Mouse (Mus musculus): ENCODE data around the gene Cage1. TPM values are rescaled to one million over a fixed set of nuclear protein-coding genes. Genes with fewer than 3 reads are reported as not detected.
A peak's percentile ranks its signal among the peaks of the same experiment; 100 is the strongest.

Cage1 gene
- polyA plus RNA-seq, 1 experiment from 2014 or later: 1.5 TPM

DNA sequence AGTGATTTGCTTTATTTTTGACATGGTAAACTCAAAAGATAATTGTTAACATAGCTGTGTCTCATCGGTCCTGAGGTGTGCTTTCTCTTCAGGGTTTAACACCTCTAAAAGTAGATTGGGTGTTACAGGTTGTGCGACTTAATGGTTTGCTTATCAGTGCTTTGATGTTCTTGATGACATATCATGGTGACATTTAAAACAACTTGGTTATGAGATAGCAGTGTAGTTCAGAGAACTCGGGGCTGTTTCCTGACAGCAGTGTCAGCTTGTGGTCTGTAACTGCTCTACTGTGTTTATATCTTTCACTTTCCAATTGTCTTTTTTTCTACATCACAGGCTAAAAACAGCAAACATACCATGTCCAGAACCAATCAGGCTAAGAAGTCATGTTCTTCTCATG lies 13.0 kb upstream of the Cage1 start:
- TF ChIP-seq EP300 (IDR thresholded peaks at IDR 0.05) (no peak), CTCF (IDR thresholded peaks at IDR 0.05) (no peak)
- Histone ChIP-seq H3K9me3 (ENCODE audit: low read length) (no peaks in the 10 kb centered on the region), H3K4me3 (ENCODE audit: low read depth, low read length) (no peak overlapping the region), H3K27ac (ENCODE audit: low read length) (no peak overlapping the region), H3K36me3 (ENCODE audit: insufficient read depth, low read length) (peaks cover 39% of the 10 kb centered on the region), H3K4me2 (replicated peaks; ENCODE audit: low read depth, low read length) (no peak overlapping the region), H3K9ac (replicated peaks; ENCODE audit: low read depth) (no peak overlapping the region), H3K4me1 (ENCODE audit: insufficient read depth, low read depth, low read length) (no peaks in the 10 kb centered on the region), H3K27me3 (replicated peaks; ENCODE audit: insufficient read depth, low read length) (no peaks in the 10 kb centered on the region)
- 68% methylated on average over 3 of the region's 3 CpGs for WGBS
- DNase-seq (ENCODE audit: low spot score) (no peak), ATAC-seq (no peak)

DNA sequence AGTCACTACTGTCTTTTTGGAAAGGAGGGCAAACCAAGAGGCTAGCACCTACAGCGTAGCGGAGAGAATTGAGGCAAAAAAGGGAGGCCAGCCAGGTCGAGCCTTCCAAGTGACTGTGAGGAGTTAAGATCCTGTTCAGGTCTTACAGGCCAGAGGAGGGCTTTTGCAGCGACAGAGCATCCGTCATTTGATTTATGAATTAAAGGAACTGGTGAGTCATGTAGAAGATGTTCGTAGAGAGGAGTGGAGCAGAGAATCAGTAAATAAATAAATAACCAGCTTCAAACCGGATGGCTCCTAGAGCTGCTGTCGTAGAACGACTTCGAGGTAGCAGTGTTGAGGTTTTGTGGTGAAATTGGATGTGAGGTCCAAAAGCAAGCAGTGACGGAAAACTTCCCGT lies 942 bp upstream of the Cage1 start:
- ATAC-seq (no peak), DNase-seq (ENCODE audit: low spot score) (peak; percentile 51)
- 22% methylated on average over 12 of the region's 12 CpGs for WGBS
- H3K4me2 ChIP-seq (replicated peaks; ENCODE audit: low read depth, low read length): peak overlapping the region; percentile 59
- TF ChIP-seq CTCF (IDR thresholded peaks at IDR 0.05) (no peak), EP300 (IDR thresholded peaks at IDR 0.05) (no peak)
- H3K4me1 ChIP-seq (ENCODE audit: insufficient read depth, low read depth, low read length): peaks cover 7% of the 10 kb centered on the region
- H3K27ac ChIP-seq (ENCODE audit: low read length): peak overlapping the region; percentile 81; the same call in 1 of the 2 replicates
- no peaks in the 10 kb centered on the region for H3K27me3 ChIP-seq (replicated peaks; ENCODE audit: insufficient read depth, low read length)
- peak overlapping the region; percentile 93 for H3K9ac ChIP-seq (replicated peaks; ENCODE audit: low read depth)
- no peaks in the 10 kb centered on the region for H3K9me3 ChIP-seq (ENCODE audit: low read length)
- H3K36me3 ChIP-seq (ENCODE audit: insufficient read depth, low read length): peaks cover 11% of the 10 kb centered on the region; the same call in 1 of the 2 replicates
- peak overlapping the region; percentile 78 for H3K4me3 ChIP-seq (ENCODE audit: low read depth, low read length)

DNA sequence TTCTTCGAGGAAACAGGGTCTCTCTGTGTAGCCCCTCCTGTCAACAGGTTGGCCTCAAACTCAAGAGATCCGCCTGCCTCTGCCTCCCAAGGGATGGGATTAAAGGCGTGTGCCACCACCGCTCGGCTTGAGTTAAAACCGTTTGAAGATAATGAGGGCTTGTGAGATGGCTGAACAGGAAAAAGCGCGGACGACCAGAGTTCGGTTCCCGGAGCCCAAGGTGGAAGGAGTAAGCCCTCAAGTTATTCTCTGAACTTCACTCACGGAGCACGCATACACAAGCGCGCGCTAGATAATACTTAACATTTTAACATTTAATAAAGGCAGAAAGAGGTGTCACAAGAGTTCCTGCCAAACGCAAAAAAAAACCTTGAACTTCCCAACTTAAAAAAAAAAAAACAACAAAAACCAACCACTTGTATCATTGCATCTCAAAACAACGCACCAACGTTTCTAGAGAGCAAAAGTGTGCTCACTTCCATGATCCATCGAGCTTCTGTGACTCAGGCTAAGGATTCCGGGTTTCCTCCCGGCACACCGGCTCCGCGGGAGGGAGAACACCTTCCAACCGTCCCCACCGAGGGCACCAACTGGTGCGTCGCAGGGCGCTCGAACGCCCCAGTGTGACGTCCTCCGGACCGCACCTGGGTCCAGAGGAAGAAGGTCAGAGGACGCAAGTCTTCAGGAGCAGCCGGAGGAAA lies 376 bp downstream of the Cage1 start, which contains the start of gene Riok1:
Riok1 (plus strand) TSS at position 653 of the 701 bp plus-strand sequence.
- H3K27ac ChIP-seq (ENCODE audit: low read length): peak within 1 kb of the TSS; percentile 81
- no peaks in the 10 kb centered on the region for H3K36me3 ChIP-seq (ENCODE audit: insufficient read depth, low read length)
- peak within 1 kb of the TSS; percentile 59 for H3K4me2 ChIP-seq (replicated peaks; ENCODE audit: low read depth, low read length)
- DNase-seq (ENCODE audit: low spot score) (no peak), ATAC-seq (peak; percentile 66)
- H3K4me3 ChIP-seq (ENCODE audit: low read depth, low read length): peak within 1 kb of the TSS; percentile 78
- H3K9me3 ChIP-seq (ENCODE audit: low read length): no peaks in the 10 kb centered on the region
- no peak for TF ChIP-seq CTCF (IDR thresholded peaks at IDR 0.05)
- no peaks in the 10 kb centered on the region for H3K27me3 ChIP-seq (replicated peaks; ENCODE audit: insufficient read depth, low read length)
- peaks cover 7% of the 10 kb centered on the region for H3K4me1 ChIP-seq (ENCODE audit: insufficient read depth, low read depth, low read length)
- 12% methylated on average over 37 of the region's 37 CpGs for WGBS
- peak within 1 kb of the TSS; percentile 93 for H3K9ac ChIP-seq (replicated peaks; ENCODE audit: low read depth)

DNA sequence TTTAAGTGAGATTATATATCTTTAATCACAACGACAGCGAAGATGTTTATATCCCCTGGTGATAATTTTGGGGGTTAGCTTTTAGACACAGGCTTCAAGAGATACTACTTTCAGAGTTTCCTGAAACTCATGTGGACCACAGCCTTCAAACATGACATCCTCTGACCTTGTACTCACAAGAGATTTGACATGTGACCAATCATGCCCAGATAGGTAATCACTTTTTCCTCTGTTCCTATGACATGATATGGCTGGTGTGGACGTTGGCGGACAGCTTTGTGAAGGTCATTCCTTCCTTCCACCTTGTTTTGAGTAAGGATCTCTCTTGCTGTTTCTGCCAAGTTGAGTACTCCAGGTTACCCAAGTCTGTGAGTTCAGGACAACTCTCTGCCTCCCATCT lies 8.5 kb downstream of the Cage1 start:
- Histone ChIP-seq H3K4me1 (ENCODE audit: insufficient read depth, low read depth, low read length) (no peaks in the 10 kb centered on the region), H3K36me3 (ENCODE audit: insufficient read depth, low read length) (no peaks in the 10 kb centered on the region), H3K4me3 (ENCODE audit: low read depth, low read length) (no peak overlapping the region), H3K27me3 (replicated peaks; ENCODE audit: insufficient read depth, low read length) (no peaks in the 10 kb centered on the region), H3K4me2 (replicated peaks; ENCODE audit: low read depth, low read length) (no peak overlapping the region), H3K9me3 (ENCODE audit: low read length) (no peaks in the 10 kb centered on the region), H3K9ac (replicated peaks; ENCODE audit: low read depth) (no peak overlapping the region), H3K27ac (ENCODE audit: low read length) (no peak overlapping the region)
- DNase-seq (ENCODE audit: low spot score) (no peak), ATAC-seq (no peak)
- 68% methylated on average over 4 of the region's 4 CpGs for WGBS
- TF ChIP-seq CTCF (IDR thresholded peaks at IDR 0.05) (no peak), EP300 (IDR thresholded peaks at IDR 0.05) (no peak)

DNA sequence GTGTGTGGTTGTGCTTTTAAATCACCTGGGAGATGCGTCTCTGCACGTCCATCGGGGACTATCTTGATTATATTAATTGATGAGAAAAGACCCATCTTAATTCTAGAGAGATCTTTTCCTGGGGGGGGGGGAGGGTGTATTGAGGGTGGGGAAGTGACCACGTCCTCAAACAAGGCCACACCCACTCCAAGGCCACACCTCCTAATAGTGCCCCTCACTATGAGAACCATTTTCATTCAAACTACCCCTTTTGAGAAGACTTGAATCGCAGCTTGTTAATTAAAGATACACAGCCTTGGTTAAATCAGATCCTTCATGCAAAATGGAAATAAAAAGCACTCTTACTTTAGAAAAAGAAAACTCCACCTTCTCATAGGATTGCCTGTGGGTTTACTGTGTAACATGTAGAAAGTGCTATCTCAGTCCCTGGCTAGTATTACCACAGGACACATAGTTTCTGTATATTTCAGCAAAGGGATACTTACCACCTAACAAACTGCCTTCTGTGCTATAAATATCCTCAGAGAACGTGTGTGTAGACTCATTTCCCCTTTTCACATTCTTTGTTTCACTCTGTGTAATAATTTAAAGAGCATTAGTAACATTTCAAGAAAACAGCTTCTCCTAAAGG lies 9.1 kb downstream of the Cage1 start:
- TF ChIP-seq EP300 (IDR thresholded peaks at IDR 0.05) (no peak), CTCF (IDR thresholded peaks at IDR 0.05) (no peak)
- Histone ChIP-seq H3K4me1 (ENCODE audit: insufficient read depth, low read depth, low read length) (no peaks in the 10 kb centered on the region), H3K36me3 (ENCODE audit: insufficient read depth, low read length) (no peaks in the 10 kb centered on the region), H3K27ac (ENCODE audit: low read length) (no peak overlapping the region), H3K9ac (replicated peaks; ENCODE audit: low read depth) (no peak overlapping the region), H3K27me3 (replicated peaks; ENCODE audit: insufficient read depth, low read length) (no peaks in the 10 kb centered on the region), H3K4me2 (replicated peaks; ENCODE audit: low read depth, low read length) (no peak overlapping the region), H3K4me3 (ENCODE audit: low read depth, low read length) (no peak overlapping the region), H3K9me3 (ENCODE audit: low read length) (no peaks in the 10 kb centered on the region)
- WGBS: 64% methylated on average over 6 of the region's 6 CpGs
- ATAC-seq (no peak), DNase-seq (ENCODE audit: low spot score) (no peak)

DNA sequence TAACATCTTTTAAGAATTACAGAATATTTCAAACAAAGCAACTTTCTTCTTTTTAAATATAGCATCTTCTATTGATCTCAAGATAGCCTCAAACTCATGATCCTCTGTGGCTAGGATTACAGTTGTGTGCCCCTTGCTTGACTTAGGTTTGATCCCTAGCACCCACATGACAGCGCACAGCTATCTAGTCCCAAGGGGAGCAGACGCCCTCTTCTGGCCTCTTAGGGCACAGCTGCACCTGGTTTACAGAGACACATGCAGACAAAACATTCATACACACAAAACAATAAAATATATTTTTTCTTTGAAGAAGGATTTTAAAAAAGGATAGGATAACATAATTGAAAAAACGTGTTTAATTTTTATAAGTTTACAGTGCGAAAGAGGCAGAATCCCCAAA lies 11.0 kb downstream of the Cage1 start:
- Histone ChIP-seq H3K4me2 (replicated peaks; ENCODE audit: low read depth, low read length) (no peak overlapping the region), H3K9ac (replicated peaks; ENCODE audit: low read depth) (no peak overlapping the region), H3K9me3 (ENCODE audit: low read length) (no peaks in the 10 kb centered on the region), H3K4me3 (ENCODE audit: low read depth, low read length) (no peak overlapping the region), H3K4me1 (ENCODE audit: insufficient read depth, low read depth, low read length) (no peaks in the 10 kb centered on the region), H3K36me3 (ENCODE audit: insufficient read depth, low read length) (no peaks in the 10 kb centered on the region), H3K27ac (ENCODE audit: low read length) (no peak overlapping the region), H3K27me3 (replicated peaks; ENCODE audit: insufficient read depth, low read length) (no peaks in the 10 kb centered on the region)
- ATAC-seq (no peak), DNase-seq (ENCODE audit: low spot score) (no peak)
- WGBS: 49% methylated on average over 4 of the region's 4 CpGs
- TF ChIP-seq CTCF (IDR thresholded peaks at IDR 0.05) (peak; percentile 34), EP300 (IDR thresholded peaks at IDR 0.05) (no peak)
